Mouse (Mus musculus) midbrain, embryonic 16.5 days (tissue): ENCODE measurements around the gene Igfbp3. TPM values are rescaled to one million over a fixed set of nuclear protein-coding genes. Genes with fewer than 3 reads are reported as not detected.

Experiments used
- ATAC-seq: fragments of 200-750 bp; cut with Nextera tagmentation; 2 replicates; pipeline ENCODE4 v1.8.0; 2017; ENCODE audit warnings: moderate TSS enrichment
- H3K27ac ChIP-seq: fragments of 300-500 bp; sonication (generic); 2 replicates; pipeline ENCODE4 v1.5.1; 2014; ENCODE audit warnings: mild to moderate bottlenecking, low read length, mixed read lengths
- H3K27me3 ChIP-seq: fragments of 300-500 bp; sonication (generic); 2 replicates; pipeline ENCODE4 v1.6.1; 2014; ENCODE audit warnings: low read depth, low read length, mixed read lengths; ENCODE audit not compliant: control insufficient read depth, insufficient read depth
- H3K36me3 ChIP-seq: fragments of 300-500 bp; sonication (generic); 2 replicates; pipeline ENCODE4 v1.6.1; 2014; ENCODE audit warnings: mild to moderate bottlenecking, low read length, moderate library complexity, mixed read lengths; ENCODE audit not compliant: control insufficient read depth, insufficient read depth
- H3K4me1 ChIP-seq: fragments of 300-500 bp; sonication (generic); 2 replicates; pipeline ENCODE4 v1.6.1; 2014; ENCODE audit warnings: mild to moderate bottlenecking, low read length, mixed read lengths; ENCODE audit not compliant: control insufficient read depth, insufficient read depth
- H3K4me2 ChIP-seq: fragments of 300-500 bp; sonication (generic); 2 replicates; pipeline ENCODE4 v1.6.1; 2014; ENCODE audit warnings: mild to moderate bottlenecking, low read length, mixed read lengths
- H3K4me3 ChIP-seq: fragments of 300-500 bp; sonication (generic); 2 replicates; pipeline ENCODE4 v1.5.1; 2014; ENCODE audit warnings: low read depth, mild to moderate bottlenecking, low read length, moderate library complexity, mixed read lengths
- H3K9ac ChIP-seq: fragments of 300-500 bp; sonication (generic); 2 replicates; pipeline ENCODE4 v1.6.1; 2014; ENCODE audit warnings: low read depth, low read length, mixed read lengths
- H3K9me3 ChIP-seq: fragments of 300-500 bp; sonication (generic); replicated peaks from 2 replicates; pipeline ENCODE4 v1.6.1; 2014; ENCODE audit warnings: mild to moderate bottlenecking, low read length, mixed read lengths; ENCODE audit not compliant: control insufficient read depth, poor library complexity, severe bottlenecking
- WGBS: fragments of 180-500 bp; shearing (Covaris S2); extraction: QIAGEN DNeasy Blood & Tissue Kit; methylation state at CpG from one replicate; pipeline ENCODE4 v1.1.7; 2014; 5-methylcytosine and 5-hydroxymethylcytosine counted together
- polyA plus RNA-seq: library from polyadenylated mRNA; unstranded; fragments of >200 nt; fragmentation: Nextera tagmentation; extraction: Ambion mirVana; gene quantifications from 2 replicates; pipeline ENCODE4 v1.2.1, GENCODE M21; 2015

Igfbp3 gene
- polyA plus RNA-seq, 1 experiment from 2014 or later, result 15.6 TPM

- Histone ChIP-seq H3K4me1 (peaks cover 7% of the 10 kb centered on the region), H3K9ac (no peak overlapping the region), H3K27ac (no peak overlapping the region), H3K4me3 (no peak overlapping the region), H3K27me3 (no peaks in the 10 kb centered on the region), H3K36me3 (no peaks in the 10 kb centered on the region), H3K4me2 (no peak overlapping the region), H3K9me3 (no peaks in the 10 kb centered on the region)
- WGBS, result 80% methylated on average over 8 of the region's 8 CpGs
- ATAC-seq, result peak; percentile 41
Measured at GRCm38 (mm10) chr11:7161502-7162174, 52.1 kb downstream of the Igfbp3 start.

GRCm38 (mm10) chr11:7160637-7161101 lies 53.1 kb downstream of the Igfbp3 start:
- Histone ChIP-seq H3K9me3 (no peaks in the 10 kb centered on the region), H3K4me3 (no peak overlapping the region), H3K9ac (no peak overlapping the region), H3K36me3 (no peaks in the 10 kb centered on the region), H3K4me1 (peaks cover 7% of the 10 kb centered on the region), H3K27ac (peak overlapping the region; percentile 66), H3K4me2 (no peak overlapping the region), H3K27me3 (no peaks in the 10 kb centered on the region)
- 10% methylated on average over 4 of the region's 4 CpGs for WGBS
- peak; percentile 81 for ATAC-seq

DNA sequence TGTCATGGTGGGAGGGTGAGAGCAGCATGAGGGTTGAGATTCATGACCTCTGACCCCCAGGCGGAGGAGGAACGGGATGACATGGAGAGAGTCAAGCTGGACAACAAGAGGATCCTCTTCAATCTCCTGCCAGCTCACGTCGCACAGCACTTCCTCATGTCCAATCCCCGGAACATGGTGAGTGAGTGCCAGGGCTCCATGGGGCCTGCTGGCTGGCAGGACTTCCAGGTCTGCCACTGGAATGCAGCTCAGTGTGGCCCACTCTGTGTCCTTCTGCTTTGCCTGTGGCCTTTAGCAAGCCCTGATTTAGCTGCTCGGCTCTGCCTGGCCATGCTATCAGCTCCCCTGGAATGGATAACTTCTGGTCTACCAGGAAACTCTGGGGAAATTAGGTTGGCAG lies 53.6 kb downstream of the Igfbp3 start:
- Histone ChIP-seq H3K27me3 (no peaks in the 10 kb centered on the region), H3K9me3 (no peaks in the 10 kb centered on the region), H3K4me2 (no peak overlapping the region), H3K4me3 (no peak overlapping the region), H3K4me1 (peaks cover 7% of the 10 kb centered on the region), H3K27ac (peak overlapping the region; percentile 66), H3K36me3 (no peaks in the 10 kb centered on the region), H3K9ac (no peak overlapping the region)
- ATAC-seq, result 0 out of 2 replicates have a peak, but pooled peaks have one; percentile 13
- 63% methylated on average over 6 of the region's 6 CpGs for WGBS

GRCm38 (mm10) chr11:7158196-7158595 lies 55.5 kb downstream of the Igfbp3 start:
- 88% methylated on average over 6 of the region's 6 CpGs for WGBS
- Histone ChIP-seq H3K4me2 (no peak overlapping the region), H3K27ac (no peak overlapping the region), H3K9me3 (no peaks in the 10 kb centered on the region), H3K27me3 (no peaks in the 10 kb centered on the region), H3K4me3 (no peak overlapping the region), H3K36me3 (0 out of 2 replicates have a peak, but pooled peaks cover under 1% of the 10 kb centered on the region), H3K9ac (no peak overlapping the region), H3K4me1 (peaks cover 7% of the 10 kb centered on the region)
- no peak for ATAC-seq

GRCm38 (mm10) chr11:7156427-7156826 lies 57.3 kb downstream of the Igfbp3 start:
- Histone ChIP-seq H3K27me3 (no peaks in the 10 kb centered on the region), H3K36me3 (peaks cover 9% of the 10 kb centered on the region), H3K27ac (no peak overlapping the region), H3K9ac (no peak overlapping the region), H3K4me3 (no peak overlapping the region), H3K4me2 (no peak overlapping the region), H3K4me1 (peaks cover 7% of the 10 kb centered on the region), H3K9me3 (no peaks in the 10 kb centered on the region)
- WGBS, result 81% methylated on average over 4 of the region's 4 CpGs
- ATAC-seq, result no peak

Other genes starting within 250 kb of the Igfbp3 start
- gene Adcy1, start 150.4 kb downstream of the Igfbp3 start, polyA plus RNA-seq, result 9.9 and 10.9 TPM in 2 replicates
- gene Gm11985, start 25.4 kb downstream of the Igfbp3 start, polyA plus RNA-seq, result not detected in 2 replicates
- gene Igfbp1, start 16.1 kb downstream of the Igfbp3 start, polyA plus RNA-seq, result 0.11 and 0.27 TPM in 2 replicates